Mouse (Mus musculus): Measurements from ENCODE around the gene Ifi213. TPM values are rescaled to one million over a fixed set of nuclear protein-coding genes. Genes with fewer than 3 reads are reported as not detected.

Gene Ifi213
- polyA plus RNA-seq (2012; rRNA removed): 0.44 and 0.49 TPM in 2 replicates

GRCm38 (mm10) chr1:173598838-173599494 lies at the start of gene Ifi213:
Gene Ifi213 (minus strand): TSS chr1:173599274.

GRCm38 (mm10) chr1:173630622-173631021 lies 31.5 kb upstream of the Ifi213 start, which contains the start of gene Ifi209:
Gene Ifi209 (plus strand): TSS chr1:173630917.

GRCm38 (mm10) chr1:173535791-173536190 lies 63.3 kb downstream of the Ifi213 start, which contains the start of gene Ifi214:
Gene Ifi214 (minus strand): TSS chr1:173535957.

Other genes starting within 250 kb of the Ifi213 start
- 4.6 and 7.3 TPM in 2 replicates for gene Aim2, start 248.4 kb downstream of the Ifi213 start, polyA plus RNA-seq (2012; rRNA removed)
- 211 and 240 TPM in 2 replicates for gene Cadm3, start 231.6 kb downstream of the Ifi213 start, polyA plus RNA-seq (2012; rRNA removed)
- gene Ifi206, start 108.2 kb downstream of the Ifi213 start, polyA plus RNA-seq (2012; rRNA removed): 0.31 and 0.54 TPM in 2 replicates
- not detected in 2 replicates for gene Ifi214, start 63.3 kb downstream of the Ifi213 start, polyA plus RNA-seq (2012; rRNA removed)
- gene Ifi209, start 31.6 kb upstream of the Ifi213 start, polyA plus RNA-seq (2012; rRNA removed): 0.44 and 0.74 TPM in 2 replicates
- gene Ifi208, start 74.4 kb upstream of the Ifi213 start, polyA plus RNA-seq (2012; rRNA removed): not detected in 2 replicates
- 1.9 and 2.0 TPM in 2 replicates for gene Ifi207, start 142.5 kb upstream of the Ifi213 start, polyA plus RNA-seq (2012; rRNA removed)
- 2.2 and 2.5 TPM in 2 replicates for gene Ifi204, start 167.7 kb upstream of the Ifi213 start, polyA plus RNA-seq (2012; rRNA removed)

All from central nervous system, embryonic 14 days (tissue).